Mouse (Mus musculus) ovary, adult 2 months (tissue): ENCODE data around the gene Art1. TPM values are rescaled to one million over a fixed set of nuclear protein-coding genes. Genes with fewer than 3 reads are reported as not detected.

Source experiments
- polyA plus RNA-seq: library from polyadenylated mRNA; depleted of rRNA; stranded (reverse); fragments of >200 nt; gene quantifications from 2 replicates; pipeline ENCODE4 v1.2.3, GENCODE M21; 2012; rRNA removed

Gene Art1
- 0.17 and 0.18 TPM in 2 replicates for polyA plus RNA-seq

GRCm38 (mm10) chr7:102101487-102101886, at the start of gene Art1:
TSS of gene Art1 (plus strand) at chr7:102101743.

GRCm38 (mm10) chr7:102065046-102065891, 36.3 kb upstream of the Art1 start, which contains the start of the genes Rnf121, Xndc1 and Xntrpc:
TSS of gene Rnf121 (minus strand) at chr7:102065469.
TSS of gene Xndc1 (plus strand) at chr7:102065511.
TSS of gene Xntrpc (plus strand) at chr7:102065713.

GRCm38 (mm10) chr7:102082816-102083215, 18.7 kb upstream of the Art1 start, which contains the start of gene Trpc2:
TSS of gene Trpc2 (plus strand) at chr7:102083116.

GRCm38 (mm10) chr7:102109171-102109570, 7.6 kb downstream of the Art1 start, which contains the start of gene Art5:
TSS of gene Art5 (minus strand) at chr7:102109489.

GRCm38 (mm10) chr7:102116579-102117331, 15.2 kb downstream of the Art1 start, which contains the start of gene Chrna10:
TSS of gene Chrna10 (minus strand) at chr7:102116828.

Other genes with a start within 250 kb of the Art1 start
- 15.4 and 19.7 TPM in 2 replicates for gene Folr2, start 244.5 kb upstream of the Art1 start, polyA plus RNA-seq
- 29.7 and 34.9 TPM in 2 replicates for gene Anapc15, start 238.0 kb upstream of the Art1 start, polyA plus RNA-seq
- gene Folr1, start 231.0 kb upstream of the Art1 start, polyA plus RNA-seq = 73.4 and 105 TPM in 2 replicates
- gene Lamtor1, start 195.8 kb upstream of the Art1 start, polyA plus RNA-seq = 234 and 253 TPM in 2 replicates
- 0.18 and 0.29 TPM in 2 replicates for gene Tomt, start 195.4 kb upstream of the Art1 start, polyA plus RNA-seq
- 29.5 and 38.8 TPM in 2 replicates for gene Lrrc51, start 167.8 kb upstream of the Art1 start, polyA plus RNA-seq
- 108 TPM in 2 replicates for gene Numa1, start 167.6 kb upstream of the Art1 start, polyA plus RNA-seq
- gene Il18bp, start 83.1 kb upstream of the Art1 start, polyA plus RNA-seq = 9.9 and 14.9 TPM in 2 replicates
- 21.4 and 22.0 TPM in 2 replicates for gene Rnf121, start 36.3 kb upstream of the Art1 start, polyA plus RNA-seq
- 23.2 and 28.9 TPM in 2 replicates for gene Xndc1, start 36.2 kb upstream of the Art1 start, polyA plus RNA-seq
- 5.9 and 6.7 TPM in 2 replicates for gene Xntrpc, start 36.0 kb upstream of the Art1 start, polyA plus RNA-seq
- not detected in 2 replicates for gene Trpc2, start 18.6 kb upstream of the Art1 start, polyA plus RNA-seq
- 0.40 and 0.51 TPM in 2 replicates for gene Art5, start 7.7 kb downstream of the Art1 start, polyA plus RNA-seq
- 0.11 and 0.22 TPM in 2 replicates for gene Chrna10, start 15.1 kb downstream of the Art1 start, polyA plus RNA-seq
- gene Nup98, start 108.4 kb downstream of the Art1 start, polyA plus RNA-seq = 13.0 and 18.4 TPM in 2 replicates
- gene Pgap2, start 108.5 kb downstream of the Art1 start, polyA plus RNA-seq = 217 and 255 TPM in 2 replicates
- gene Rhog, start 154.3 kb downstream of the Art1 start, polyA plus RNA-seq = 73.3 and 99.2 TPM in 2 replicates
- gene Stim1, start 166.1 kb downstream of the Art1 start, polyA plus RNA-seq = 76.9 and 80.7 TPM in 2 replicates